Mouse (Mus musculus): ENCODE data around the gene C1galt1c1.

Gene C1galt1c1

DNA sequence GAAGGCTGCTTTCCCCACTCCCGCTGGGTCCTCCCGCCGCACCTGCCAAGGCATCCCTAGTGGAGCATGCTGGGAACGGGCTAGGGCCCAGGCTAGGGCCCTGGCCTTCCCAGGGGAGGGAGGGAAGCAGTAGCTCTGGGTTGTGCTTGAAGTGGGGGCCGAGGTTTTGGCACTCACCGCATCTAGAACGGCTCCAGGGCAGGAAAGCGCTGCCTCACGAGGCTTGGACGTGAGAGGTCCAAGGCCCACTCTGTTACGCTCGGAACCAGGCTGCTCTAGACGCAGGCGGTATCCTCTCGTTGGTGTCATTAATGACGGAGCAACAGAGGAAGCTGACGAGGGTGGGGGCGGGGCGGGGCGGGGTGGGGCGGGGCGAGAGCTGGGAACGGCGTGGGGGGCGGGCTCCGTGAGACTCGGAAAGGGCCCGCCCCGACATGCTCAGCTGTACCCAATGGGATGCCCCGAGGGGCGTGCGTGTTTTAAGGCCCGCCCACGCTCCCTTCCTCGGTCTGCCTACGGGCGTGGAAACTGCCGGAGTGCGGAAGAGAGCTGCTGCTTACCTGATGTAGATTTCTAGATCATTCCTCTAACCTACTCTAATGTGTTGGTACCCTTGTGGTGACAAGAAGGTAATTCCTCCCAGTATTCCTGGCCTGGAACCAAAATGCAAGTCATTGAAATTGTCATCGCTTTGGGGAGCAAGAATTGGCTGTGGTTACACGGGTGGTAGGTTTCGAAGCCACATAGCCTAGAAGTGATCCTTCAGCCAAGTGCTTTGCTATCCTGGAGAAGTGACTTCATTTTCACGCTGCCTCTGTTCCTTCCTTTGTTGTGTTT is at the start of gene C1galt1c1:
Gene C1galt1c1 (minus strand): TSS at position 287 of the 837 bp plus-strand sequence.
- peak; percentile 95 to 96 for DNase-seq

DNA sequence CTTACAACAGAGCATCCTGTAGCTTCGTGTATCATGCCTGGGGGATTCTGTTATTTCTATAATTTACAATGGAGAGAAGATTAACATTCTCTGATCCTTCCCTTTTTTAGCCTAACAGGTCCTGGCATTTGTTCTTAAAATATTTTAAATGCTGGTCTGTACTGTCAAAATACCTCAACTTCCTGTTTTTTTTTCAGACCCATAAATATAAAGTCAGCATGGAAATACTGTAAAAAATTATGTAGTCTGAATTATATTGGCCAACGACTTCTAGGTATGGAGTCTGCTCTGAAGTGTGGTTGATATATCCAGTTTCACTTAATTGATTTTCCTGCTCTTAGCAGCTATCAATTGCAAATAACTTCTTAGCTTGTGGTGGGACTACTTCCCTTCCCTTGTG is 47.1 kb upstream of the C1galt1c1 start:
- no peak for DNase-seq

DNA sequence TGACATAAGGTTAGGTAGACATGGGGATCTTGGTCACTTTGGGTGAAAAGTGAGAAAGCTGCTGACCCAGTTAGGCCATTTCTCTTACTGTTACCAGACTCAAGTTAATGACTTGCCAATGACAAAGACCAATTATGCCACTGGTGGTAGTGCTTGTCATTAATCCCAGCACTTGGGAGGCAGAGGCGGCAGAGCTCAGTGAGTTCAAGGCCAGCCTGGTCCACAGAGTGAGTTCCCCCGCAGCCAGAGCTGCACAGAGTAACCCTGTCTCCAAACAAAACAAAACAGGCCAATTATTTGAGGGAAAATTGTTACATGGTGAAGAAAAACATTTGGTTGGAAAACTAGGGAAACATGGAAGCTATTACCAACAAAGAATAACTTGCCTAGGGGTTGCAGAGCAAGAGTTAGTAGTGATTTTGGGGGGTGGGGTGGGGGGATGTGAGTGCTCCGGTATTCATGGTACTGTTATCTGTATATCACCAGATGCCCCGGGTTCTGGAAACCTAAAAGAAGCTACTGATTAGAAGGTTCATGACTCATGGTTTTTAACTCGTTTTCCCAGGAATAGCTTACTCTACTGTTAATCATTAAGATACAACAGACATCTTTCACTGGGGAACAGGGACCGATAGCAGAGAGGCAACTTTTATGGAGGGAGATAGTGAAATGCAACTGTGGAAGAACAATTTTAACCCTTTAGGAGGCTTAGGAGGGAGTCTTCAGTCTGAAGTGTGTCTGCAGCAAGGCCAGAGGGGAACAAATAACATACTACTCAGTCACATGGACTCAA is 34.4 kb upstream of the C1galt1c1 start:
- no peak for DNase-seq

GRCm38 (mm10) chrX:38656206-38656883 is 21.5 kb upstream of the C1galt1c1 start:
- DNase-seq, result no peak

DNA sequence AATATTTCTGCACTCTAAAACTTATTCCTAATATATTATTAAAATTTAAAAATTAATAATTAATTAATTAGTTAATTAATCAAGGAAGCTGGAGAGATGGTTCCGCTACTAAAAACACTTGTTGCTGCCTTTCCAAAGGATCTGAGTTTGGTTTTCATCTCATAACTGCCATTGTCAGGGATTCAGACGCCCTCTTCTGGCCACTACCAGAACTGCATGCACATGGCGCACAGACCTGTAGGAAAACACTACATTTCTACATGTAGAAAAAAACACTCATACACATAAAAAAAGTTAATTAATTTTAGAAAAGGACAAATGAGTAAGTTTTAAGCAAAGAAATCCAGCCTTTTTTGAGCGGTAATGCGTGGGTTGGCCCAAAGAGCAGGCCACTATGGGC is 19.8 kb upstream of the C1galt1c1 start:
- DNase-seq, result no peak

DNA sequence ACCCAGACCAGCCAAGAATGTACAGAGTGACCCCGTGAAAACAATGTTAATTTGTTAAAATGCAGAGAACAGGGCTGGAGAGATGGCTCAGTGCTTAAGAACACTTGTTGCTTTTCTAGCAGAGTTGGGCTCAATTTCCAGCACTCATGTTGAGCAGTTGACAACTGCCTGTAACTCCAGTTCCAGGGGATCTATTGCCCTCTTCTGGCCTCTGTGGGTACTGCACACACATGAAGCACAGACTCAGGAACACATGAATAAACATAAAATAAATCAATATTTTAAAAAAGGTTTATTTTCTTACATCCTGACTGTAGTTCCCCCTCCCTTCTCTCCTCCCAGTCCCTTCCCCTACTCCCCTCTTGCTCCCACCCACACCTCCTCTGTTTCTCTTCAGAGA is 18.3 kb upstream of the C1galt1c1 start:
- no peak for DNase-seq

GRCm38 (mm10) chrX:38651167-38651566 is 16.3 kb upstream of the C1galt1c1 start:
- no peak for DNase-seq

GRCm38 (mm10) chrX:38650404-38651039 is 15.6 kb upstream of the C1galt1c1 start:
- no peak for DNase-seq

- no peak for DNase-seq
Measured at GRCm38 (mm10) chrX:38642183-38642582, 7.3 kb upstream of the C1galt1c1 start.

DNA sequence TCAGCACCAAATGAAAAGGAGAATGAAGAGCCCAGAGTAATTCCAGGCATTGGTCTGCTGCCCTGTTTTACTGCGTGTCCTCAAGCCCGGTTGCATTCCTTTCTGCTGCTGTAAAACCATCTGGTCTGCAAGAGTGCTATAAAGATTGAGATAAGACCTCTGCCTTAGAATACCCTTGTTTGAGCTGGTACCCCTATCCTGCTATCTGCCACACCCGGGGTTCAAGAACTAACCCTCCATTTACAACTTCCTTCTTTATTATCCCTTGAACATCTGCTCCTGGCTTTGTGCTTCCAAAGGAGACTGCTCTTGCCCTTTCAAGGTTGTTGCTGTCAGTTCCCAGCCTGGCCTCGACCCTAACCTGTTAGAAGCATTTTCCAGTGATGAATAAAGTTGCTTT is 6.5 kb upstream of the C1galt1c1 start:
- no peak for DNase-seq

DNA sequence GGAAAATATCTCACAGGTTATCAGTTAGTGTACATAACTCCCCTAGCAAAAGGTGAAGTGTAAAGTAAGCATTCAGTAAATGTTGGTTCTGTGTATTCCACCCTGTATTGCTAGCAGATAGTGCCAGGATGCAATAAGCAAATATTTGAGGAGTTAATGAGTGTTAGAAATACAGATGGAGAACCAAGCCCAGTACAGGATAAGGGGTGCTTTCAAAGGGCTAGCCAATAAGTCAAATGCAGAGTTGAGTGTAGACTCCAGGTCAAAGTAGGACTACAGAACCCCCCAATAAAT is 698 bp upstream of the C1galt1c1 start:
- DNase-seq, result no peak

- peak; percentile 19 to 38 for DNase-seq
Measured at GRCm38 (mm10) chrX:38600995-38601369, 33.9 kb downstream of the C1galt1c1 start.

DNA sequence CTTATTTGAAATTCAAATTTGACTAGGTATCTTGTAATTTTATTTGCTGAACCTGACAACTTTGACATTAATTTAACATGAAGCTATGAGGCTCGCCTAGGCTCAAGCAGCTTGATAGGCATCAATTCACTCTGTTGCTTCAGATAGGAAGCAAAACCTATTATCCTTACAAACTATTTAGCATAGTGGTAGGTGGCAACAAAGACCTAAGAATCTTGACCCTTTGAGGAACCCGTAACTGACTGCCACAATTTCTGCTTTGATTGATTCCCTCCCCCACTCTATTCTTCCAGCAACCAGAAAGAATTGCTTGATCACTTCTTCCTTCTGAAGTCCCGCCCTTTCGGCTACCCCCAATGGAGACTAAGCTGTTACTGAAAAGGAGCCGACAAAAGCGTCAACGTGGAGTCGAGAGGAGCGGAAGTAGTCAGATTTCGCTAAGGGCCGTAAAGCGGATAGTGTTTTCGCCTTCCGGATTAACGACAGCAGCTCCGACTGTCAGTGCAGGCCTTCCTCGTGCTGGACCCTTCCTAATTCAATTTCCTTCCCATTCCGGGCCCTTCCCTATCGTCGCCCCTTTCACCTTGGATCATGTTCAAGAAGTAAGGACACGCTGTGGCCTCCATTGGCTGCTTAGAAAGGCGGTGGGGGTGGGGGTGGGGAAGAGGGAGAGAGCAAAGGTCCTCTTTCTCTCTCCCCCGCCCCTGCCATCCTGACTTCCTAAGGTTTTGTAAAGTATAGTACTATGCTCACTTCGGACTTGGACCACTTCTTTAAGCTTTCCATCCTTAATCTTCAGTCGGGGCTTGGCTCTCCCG is 34.5 kb downstream of the C1galt1c1 start, which contains the start of gene Mcts1:
Gene Mcts1 (plus strand): TSS at position 402 of the 818 bp plus-strand sequence.
- DNase-seq, result peak; percentile 72 to 87

DNA sequence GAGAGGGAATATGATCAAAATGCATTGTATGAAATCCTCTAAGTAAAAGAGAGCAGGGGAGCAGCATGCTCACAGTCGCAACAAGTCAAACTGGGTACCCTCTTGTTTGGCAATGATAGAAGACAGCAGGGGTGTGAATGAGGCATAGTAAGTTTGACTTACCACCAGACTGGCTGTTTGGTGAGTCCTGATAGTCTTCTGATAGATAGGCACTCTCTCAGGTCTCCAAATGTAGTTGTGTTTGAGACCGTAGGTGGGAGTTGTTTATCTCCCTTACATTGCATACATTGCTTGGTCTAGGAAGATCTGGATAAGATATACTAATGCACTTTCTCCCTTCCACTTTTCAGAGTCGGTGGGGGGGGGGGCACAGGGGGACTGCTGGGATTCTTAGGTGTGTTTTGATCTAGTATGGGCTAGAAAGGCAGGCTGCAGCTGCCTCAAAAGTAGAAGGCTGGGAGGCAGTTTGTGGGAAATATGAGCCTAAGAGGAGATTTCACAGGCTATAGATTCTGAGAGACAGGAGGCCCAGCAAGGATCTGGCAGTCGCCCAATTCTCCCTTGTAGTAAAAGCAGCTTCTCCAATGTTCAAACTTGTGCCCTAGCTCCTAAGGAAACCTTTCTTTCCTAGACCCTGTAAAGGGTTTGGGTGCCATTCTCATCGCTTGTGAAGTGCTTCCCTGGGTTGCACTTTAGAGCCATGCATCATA is 41.6 kb downstream of the C1galt1c1 start:
- DNase-seq, result peak in 1 of 2 experiments; percentile 4

DNA sequence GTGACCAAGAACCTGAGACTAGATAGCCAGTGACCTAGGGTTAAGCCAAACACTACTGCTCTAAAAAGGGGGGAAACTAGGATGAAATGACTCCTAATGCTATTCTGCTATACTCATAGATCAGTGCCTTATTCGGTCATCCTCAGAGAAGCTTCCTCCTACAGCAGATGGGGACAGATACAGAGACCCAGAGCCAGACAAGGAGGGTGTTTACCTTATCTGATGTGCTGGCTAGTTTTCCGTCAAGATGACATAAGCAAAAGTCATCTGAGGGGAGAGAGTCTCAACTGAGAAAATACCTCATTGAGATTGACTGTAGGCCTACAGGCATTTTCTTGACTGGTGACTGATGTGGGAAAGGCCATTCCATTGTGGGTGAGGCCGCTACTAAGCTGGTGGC is 43.1 kb downstream of the C1galt1c1 start:
- DNase-seq, result no peak

DNA sequence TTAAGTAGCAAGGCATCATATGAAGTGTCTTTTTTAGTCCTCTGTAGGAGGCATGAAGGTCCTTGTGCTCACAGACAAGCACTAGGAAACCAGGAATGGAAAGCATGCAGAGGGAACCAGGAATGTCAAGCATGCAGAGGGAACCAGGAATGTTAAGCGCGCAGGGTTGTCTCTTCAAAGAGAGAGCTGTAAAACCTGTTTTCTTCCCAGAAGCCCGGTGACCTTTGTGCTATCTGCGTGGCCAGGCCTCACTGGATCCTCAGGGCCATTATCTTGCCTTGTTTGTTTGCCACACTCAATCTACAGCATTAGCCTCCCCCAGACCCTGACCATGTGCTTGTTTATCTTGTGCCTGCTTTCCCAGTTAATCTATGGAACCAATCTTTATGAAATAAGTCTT is 45.1 kb downstream of the C1galt1c1 start:
- peak; percentile 33 to 35 for DNase-seq

- DNase-seq, result no peak
Measured at GRCm38 (mm10) chrX:38583261-38583660, 51.6 kb downstream of the C1galt1c1 start.

- no peak for DNase-seq
Measured at GRCm38 (mm10) chrX:38581140-38581539, 53.7 kb downstream of the C1galt1c1 start.

All from kidney, postnatal 25 days (tissue).